Mouse (Mus musculus) olfactory bulb, adult 2 months (tissue): ENCODE results near the gene Aldh1a3.

Experiments
- CTCF ChIP-seq: fragments of 200-500 bp; IDR thresholded peaks from 2 replicates; pipeline ENCODE4 v1.5.1; 2012; ENCODE audit warnings: low read depth, mild to moderate bottlenecking, low read length, moderate library complexity; ENCODE audit not compliant: insufficient read depth
- POLR2A ChIP-seq: fragments of 200-500 bp; IDR thresholded peaks from 2 replicates; pipeline ENCODE4 v1.6.1; 2012; ENCODE audit warnings: mild to moderate bottlenecking, low read depth, low read length, moderate library complexity; ENCODE audit not compliant: insufficient read depth

DNA sequence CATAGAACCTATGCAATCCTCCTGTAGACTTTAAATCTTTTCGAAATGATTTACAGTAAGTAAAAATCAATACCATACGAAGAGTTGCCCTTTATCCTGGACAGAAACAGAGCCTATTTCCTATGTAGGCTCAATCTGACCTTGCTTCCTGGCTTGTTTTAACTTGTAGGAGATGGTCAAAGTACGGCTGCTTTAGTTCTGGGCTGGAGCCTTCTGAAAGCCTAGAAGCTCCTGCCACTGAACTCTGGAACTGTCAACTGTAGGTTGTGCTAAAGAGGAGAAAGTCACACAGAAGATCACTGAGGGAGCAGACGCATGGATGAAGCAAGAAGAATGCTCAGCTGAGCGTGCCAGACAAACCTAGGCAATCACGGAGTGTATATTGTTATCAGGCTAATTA lies 56.3 kb downstream of the Aldh1a3 start:
- TF ChIP-seq CTCF (no peak), POLR2A (no peak)
